Mouse (Mus musculus) megakaryocyte, embryonic 14.5 days (primary cell): ENCODE measurements around the gene AY074887.

Source experiments
- FLI1 ChIP-seq: IDR thresholded peaks from 2 replicates; pipeline ENCODE4 v1.6.1; 2012; ENCODE audit warnings: low read length, inconsistent platforms, mixed read lengths
- GATA1 ChIP-seq: IDR thresholded peaks from 3 replicates; pipeline ENCODE4 v1.6.1; 2012; ENCODE audit warnings: mixed read lengths, low read length, inconsistent platforms, borderline replicate concordance

- TF ChIP-seq FLI1 (no peak), GATA1 (no peak)
Observed at GRCm38 (mm10) chr9:54909446-54909845, 41.4 kb downstream of the AY074887 start.
